Mouse (Mus musculus) MEL (cell line): ENCODE measurements around the gene Adam33. TPM values are rescaled to one million over a fixed set of nuclear protein-coding genes. Genes with fewer than 3 reads are reported as not detected.

ENCODE experiments used
- DNase-seq: peaks from one replicate; pipeline ENCODE4 v3.0.0; 2011; ENCODE audit warnings: low read depth, low spot score
- H3K27ac ChIP-seq: 2 replicates; pipeline ENCODE4 v1.5.1; 2012; ENCODE audit warnings: low read depth, mild to moderate bottlenecking, control low read depth, low read length, moderate library complexity; ENCODE audit not compliant: control insufficient read depth
- H3K27me3 ChIP-seq, 2 experiments: fragments of 150-350 bp in 1 of 2; sonication (generic) in 1 of 2; 2 replicates each; pipeline ENCODE4 v1.6.1; 2012; ENCODE audit warnings: low read length in 2 of 2, mild to moderate bottlenecking in 2 of 2, improper control_type of control experiment in 1 of 2, moderate library complexity in 1 of 2; ENCODE audit not compliant: insufficient read depth in 2 of 2, control insufficient read depth in 1 of 2
- H3K36me3 ChIP-seq, 2 experiments: 2 replicates each; pipeline ENCODE4 v1.6.1; 2012 to 2014; ENCODE audit warnings: low read length in 2 of 2, improper control_type of control experiment in 1 of 2, inconsistent platforms in 1 of 2, mild to moderate bottlenecking in 1 of 2; ENCODE audit not compliant: insufficient read depth in 2 of 2, control insufficient read depth in 1 of 2
- H3K4me1 ChIP-seq, 2 experiments: fragments of 150-350 bp in 1 of 2; sonication (generic) in 1 of 2; 2 replicates each; pipeline ENCODE4 v1.6.1; 2012; ENCODE audit warnings: low read length in 2 of 2, improper control_type of control experiment in 1 of 2, mild to moderate bottlenecking in 1 of 2; ENCODE audit not compliant: insufficient read depth in 2 of 2, control insufficient read depth in 1 of 2
- H3K4me3 ChIP-seq, 2 experiments: fragments of 150-350 bp in 1 of 2; sonication (generic) in 1 of 2; 2 replicates each; pipeline ENCODE4 v1.5.1; 2012; ENCODE audit warnings: low read depth in 2 of 2, low read length in 2 of 2, mild to moderate bottlenecking in 2 of 2, moderate library complexity in 2 of 2, control low read depth in 1 of 2, improper control_type of control experiment in 1 of 2; ENCODE audit not compliant: control insufficient read depth in 1 of 2, insufficient read depth in 1 of 2
- H3K79me2 ChIP-seq: 2 replicates; pipeline ENCODE4 v1.6.1; 2012; ENCODE audit warnings: mild to moderate bottlenecking, low read length, moderate library complexity; ENCODE audit not compliant: control insufficient read depth, poor library complexity, insufficient read depth
- H3K9ac ChIP-seq: 2 replicates; pipeline ENCODE4 v1.6.1; 2012; ENCODE audit warnings: low read depth, mild to moderate bottlenecking, control low read depth, low read length, moderate library complexity; ENCODE audit not compliant: control insufficient read depth, poor library complexity, severe bottlenecking
- H3K9me3 ChIP-seq: fragments of 150-350 bp; sonication (generic); replicated peaks from 2 replicates; pipeline ENCODE4 v1.6.1; 2012; ENCODE audit warnings: mild to moderate bottlenecking, low read length, improper control_type of control experiment, moderate library complexity; ENCODE audit not compliant: insufficient read depth
- CTCF ChIP-seq, 3 experiments: IDR thresholded peaks in 2 of 3; conservative IDR thresholded peaks in 1 of 3; 2 replicates each; pipeline ENCODE4 v1.5.1; 2011 to 2012; ENCODE audit warnings: low read length in 3 of 3, low read depth in 2 of 3, mild to moderate bottlenecking in 2 of 3, improper control_type of control experiment in 1 of 3, inconsistent platforms in 1 of 3, mixed read lengths in 1 of 3, moderate library complexity in 1 of 3; ENCODE audit not compliant: control insufficient read depth in 1 of 3, insufficient read depth in 1 of 3, poor library complexity in 1 of 3, severe bottlenecking in 1 of 3
- E2F4 ChIP-seq: IDR thresholded peaks from 2 replicates; pipeline ENCODE4 v1.6.1; 2011; ENCODE audit warnings: low read depth, low read length, improper control_type of control experiment, borderline replicate concordance
- EP300 ChIP-seq, 2 experiments: IDR thresholded peaks; 2 replicates each; pipeline ENCODE4 v1.6.1; 2011; ENCODE audit warnings: improper control_type of control experiment in 2 of 2, low read length in 2 of 2, low read depth in 1 of 2, mild to moderate bottlenecking in 1 of 2
- GABPA ChIP-seq: IDR thresholded peaks from 2 replicates; pipeline ENCODE4 v1.6.1; 2012; ENCODE audit warnings: low read depth, mild to moderate bottlenecking, inconsistent platforms, low read length, improper control_type of control experiment, moderate library complexity
- JUND ChIP-seq: IDR thresholded peaks from 2 replicates; pipeline ENCODE4 v1.6.1; 2011; ENCODE audit warnings: low read depth, mild to moderate bottlenecking, improper control_type of control experiment, low read length
- MAFK ChIP-seq: IDR thresholded peaks from 2 replicates; pipeline ENCODE4 v1.6.1; 2011; ENCODE audit warnings: low read depth, mild to moderate bottlenecking, low read length, improper control_type of control experiment, borderline replicate concordance
- MAZ ChIP-seq: IDR thresholded peaks from 2 replicates; pipeline ENCODE4 v1.6.1; 2012; ENCODE audit warnings: low read depth, mild to moderate bottlenecking, inconsistent platforms, low read length, improper control_type of control experiment
- MEF2A ChIP-seq: IDR thresholded peaks from 2 replicates; pipeline ENCODE4 v1.6.1; 2014; ENCODE audit warnings: low read depth, mild to moderate bottlenecking, inconsistent platforms, low read length, improper control_type of control experiment; ENCODE audit not compliant: poor library complexity, insufficient replicate concordance, severe bottlenecking; ENCODE audit errors: extremely low read depth
- MXI1 ChIP-seq: IDR thresholded peaks from 2 replicates; pipeline ENCODE4 v1.6.1; 2011; ENCODE audit warnings: mild to moderate bottlenecking, low read depth, low read length, improper control_type of control experiment
- MYB ChIP-seq: IDR thresholded peaks from 2 replicates; pipeline ENCODE4 v1.6.1; 2011; ENCODE audit warnings: mild to moderate bottlenecking, low read depth, low read length, improper control_type of control experiment
- MYC ChIP-seq: IDR thresholded peaks from 2 replicates; pipeline ENCODE4 v1.6.1; 2011; ENCODE audit warnings: low read depth, mild to moderate bottlenecking, low read length, improper control_type of control experiment, moderate library complexity
- NELFE ChIP-seq: IDR thresholded peaks from 2 replicates; pipeline ENCODE4 v1.6.1; 2011; ENCODE audit warnings: low read depth, low read length, improper control_type of control experiment
- POLR2A ChIP-seq, 2 experiments: IDR thresholded peaks; 2 replicates each; pipeline ENCODE4 v1.6.1; 2011 to 2012; ENCODE audit warnings: low read length in 2 of 2, mild to moderate bottlenecking in 2 of 2, control low read depth in 1 of 2, improper control_type of control experiment in 1 of 2, low read depth in 1 of 2, moderate library complexity in 1 of 2; ENCODE audit not compliant: control insufficient read depth in 1 of 2, insufficient read depth in 1 of 2, poor library complexity in 1 of 2
- POLR2AphosphoS2 ChIP-seq: IDR thresholded peaks from 2 replicates; pipeline ENCODE4 v1.6.1; 2011; ENCODE audit warnings: low read length, improper control_type of control experiment
- SMC3 ChIP-seq: IDR thresholded peaks from 2 replicates; pipeline ENCODE4 v1.6.1; 2011; ENCODE audit warnings: low read depth, low read length, improper control_type of control experiment
- TAL1 ChIP-seq: IDR thresholded peaks from 2 replicates; pipeline ENCODE4 v1.6.1; 2012; ENCODE audit warnings: mild to moderate bottlenecking, inconsistent platforms, low read length, moderate library complexity, mixed read lengths
- TCF12 ChIP-seq: IDR thresholded peaks from 2 replicates; pipeline ENCODE4 v1.6.1; 2014; ENCODE audit warnings: low read depth, mild to moderate bottlenecking, inconsistent platforms, low read length, improper control_type of control experiment, moderate library complexity
- UBTF ChIP-seq: IDR thresholded peaks from 2 replicates; pipeline ENCODE4 v1.6.1; 2012; ENCODE audit warnings: low read depth, mild to moderate bottlenecking, inconsistent platforms, low read length, improper control_type of control experiment, moderate library complexity, borderline replicate concordance; ENCODE audit not compliant: insufficient read depth
- ZC3H11A ChIP-seq: IDR thresholded peaks from 2 replicates; pipeline ENCODE4 v1.6.1; 2012; ENCODE audit warnings: low read depth, mild to moderate bottlenecking, inconsistent platforms, low read length, improper control_type of control experiment
- polyA plus RNA-seq, 2 experiments: library from polyadenylated mRNA; stranded (reverse) in 1 of 2; unstranded in 1 of 2; fragments of >175 nt in 1 of 2; fragments of >200 nt in 1 of 2; gene quantifications; 2 replicates each; pipeline versions ENCODE4 v1.2.1 to v1.2.4; 2012; ENCODE audit warnings: low replicate concordance in 2 of 2, low read depth in 1 of 2; ENCODE audit not compliant: insufficient read length in 2 of 2, insufficient read depth in 1 of 2, missing spikeins in 1 of 2
- total RNA-seq: library from RNA; depleted of rRNA; stranded (reverse); fragments of 300-350 nt; gene quantifications from 2 replicates; pipeline ENCODE4 v1.2.3, GENCODE M21; 2012

Gene Adam33
- total and polyA plus RNA-seq, 3 experiments: 0.12 to 0.28 TPM; not detected in 1

DNA sequence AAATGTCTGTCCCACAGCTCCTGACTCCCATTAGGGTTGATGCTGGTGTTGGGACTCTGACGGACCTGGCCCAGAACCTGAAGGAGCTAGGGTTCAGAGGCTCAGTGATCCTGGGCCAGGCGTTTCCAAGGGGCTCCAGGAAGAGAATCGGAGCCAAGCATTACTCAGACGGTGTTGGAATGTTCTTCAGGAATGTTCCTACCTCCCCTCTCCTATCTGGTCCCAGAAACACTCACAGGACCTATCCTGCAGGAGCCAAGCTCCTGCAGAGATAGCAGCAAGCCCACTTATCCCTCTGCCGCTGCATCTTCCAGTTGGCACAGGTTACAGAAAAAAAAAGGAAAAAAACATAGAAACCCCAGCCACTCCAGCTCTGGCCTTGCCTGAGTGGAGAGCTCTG, 2.0 kb downstream of the Adam33 start:
- Histone ChIP-seq H3K9ac (no peak overlapping the region), H3K36me3 (no peaks in the 10 kb centered on the region), H3K79me2 (no peaks in the 10 kb centered on the region), H3K27me3 (peaks cover 0 to 3% of the 10 kb centered on the region in 2 experiments; a peak in 2 of 4 replicates), H3K4me3 (no peak overlapping the region), H3K27ac (no peak overlapping the region), H3K4me1 (no peaks in the 10 kb centered on the region)
- no peak for DNase-seq
- TF ChIP-seq MYB (no peak), JUND (no peak)
- TF ChIP-seq, all 39 proteins: peak for 0
- no peaks in the 10 kb centered on the region for H3K9me3 ChIP-seq

DNA sequence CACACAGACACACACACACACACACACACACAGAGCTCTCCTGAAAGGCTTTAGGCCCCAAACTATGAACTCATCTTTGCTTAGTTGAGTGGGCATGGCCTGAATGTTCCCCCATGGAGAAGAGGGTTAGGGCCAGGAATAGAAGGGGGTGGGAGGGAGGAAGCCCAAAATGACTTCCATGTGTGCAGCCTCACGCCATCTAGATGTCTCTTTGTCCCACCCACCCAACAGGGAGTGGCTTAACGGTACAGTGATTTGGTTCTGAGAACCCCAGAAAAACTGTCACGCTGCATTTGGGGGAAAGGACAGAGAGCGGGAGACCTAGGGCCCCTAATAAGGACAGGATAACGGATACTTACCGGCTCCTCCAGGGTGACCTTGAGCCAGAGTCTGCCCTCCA, 2.8 kb downstream of the Adam33 start:
- Histone ChIP-seq H3K9ac (no peak overlapping the region), H3K36me3 (no peaks in the 10 kb centered on the region), H3K79me2 (no peaks in the 10 kb centered on the region), H3K4me3 (no peak overlapping the region), H3K4me1 (no peaks in the 10 kb centered on the region), H3K27ac (no peak overlapping the region), H3K9me3 (no peaks in the 10 kb centered on the region), H3K27me3 (peaks cover 0 to 3% of the 10 kb centered on the region in 2 experiments; a peak in 2 of 4 replicates)
- TF ChIP-seq MXI1 (no peak), CTCF (IDR thresholded peaks at IDR 0.05 in 2 of 3, conservative IDR thresholded peaks at IDR 0.05 in 1 of 3; ENCODE audit: control insufficient read depth in 1 of 3, insufficient read depth in 1 of 3, low read depth in 2 of 3, low read length in 3 of 3, poor library complexity in 1 of 3, severe bottlenecking in 1 of 3) (no peak), E2F4 (no peak), TCF12 (no peak), MYB (no peak), POLR2A (IDR thresholded peaks at IDR 0.05; ENCODE audit: control insufficient read depth in 1 of 2, insufficient read depth in 1 of 2, low read depth in 1 of 2, low read length in 2 of 2, poor library complexity in 1 of 2) (no peak), MAZ (no peak), EP300 (IDR thresholded peaks at IDR 0.05; ENCODE audit: low read depth in 1 of 2, low read length in 2 of 2) (no peak), ZC3H11A (no peak), MEF2A (no peak), UBTF (no peak), MYC (no peak), SMC3 (no peak), GABPA (no peak), TAL1 (no peak), NELFE (no peak), POLR2AphosphoS2 (no peak), MAFK (no peak)
- DNase-seq: no peak
